Mouse (Mus musculus) limb, embryonic 15.5 days (tissue): Measurements from ENCODE around the gene Sema5b. TPM values are rescaled to one million over a fixed set of nuclear protein-coding genes. Genes with fewer than 3 reads are reported as not detected.

ENCODE experiments used
- ATAC-seq: fragments of 200-750 bp; cut with Nextera tagmentation; 2 replicates; pipeline ENCODE4 v1.8.0; 2017; ENCODE audit warnings: low read depth, moderate TSS enrichment; ENCODE audit not compliant: insufficient number of reproducible peaks, low FRiP score, low TSS enrichment
- H3K27ac ChIP-seq: fragments of 300-500 bp; sonication (generic); 2 replicates; pipeline ENCODE4 v1.5.1; 2015; ENCODE audit warnings: moderate library complexity, mild to moderate bottlenecking, inconsistent platforms
- H3K27me3 ChIP-seq: fragments of 300-500 bp; sonication (generic); 2 replicates; pipeline ENCODE4 v1.6.1; 2015; ENCODE audit warnings: inconsistent platforms
- H3K36me3 ChIP-seq: fragments of 300-500 bp; sonication (generic); 2 replicates; pipeline ENCODE4 v1.6.1; 2015; ENCODE audit warnings: inconsistent platforms
- H3K4me1 ChIP-seq: fragments of 300-500 bp; sonication (generic); 2 replicates; pipeline ENCODE4 v1.6.1; 2015; ENCODE audit warnings: inconsistent platforms
- H3K4me2 ChIP-seq: fragments of 300-500 bp; sonication (generic); 2 replicates; pipeline ENCODE4 v1.6.1; 2015; ENCODE audit warnings: mild to moderate bottlenecking, inconsistent platforms
- H3K4me3 ChIP-seq: fragments of 300-500 bp; sonication (generic); 2 replicates; pipeline ENCODE4 v1.5.1; 2015; ENCODE audit warnings: mild to moderate bottlenecking, inconsistent platforms
- H3K9ac ChIP-seq: fragments of 300-500 bp; sonication (generic); 2 replicates; pipeline ENCODE4 v1.6.1; 2015; ENCODE audit warnings: inconsistent platforms
- H3K9me3 ChIP-seq: fragments of 300-500 bp; sonication (generic); 2 replicates; pipeline ENCODE4 v1.6.1; 2016; ENCODE audit warnings: inconsistent platforms
- WGBS: fragments of 180-500 bp; shearing (Covaris S2); methylation state at CpG from one replicate; pipeline ENCODE4 v1.1.7; 2015; 5-methylcytosine and 5-hydroxymethylcytosine counted together
- polyA plus RNA-seq: library from polyadenylated mRNA; unstranded; fragments of >200 nt; fragmentation: Nextera tagmentation; extraction: Ambion mirVana; gene quantifications from 2 replicates; pipeline ENCODE4 v1.2.1, GENCODE M21; 2015

Sema5b gene
- polyA plus RNA-seq, 1 experiment from 2014 or later = 5.0 TPM

DNA sequence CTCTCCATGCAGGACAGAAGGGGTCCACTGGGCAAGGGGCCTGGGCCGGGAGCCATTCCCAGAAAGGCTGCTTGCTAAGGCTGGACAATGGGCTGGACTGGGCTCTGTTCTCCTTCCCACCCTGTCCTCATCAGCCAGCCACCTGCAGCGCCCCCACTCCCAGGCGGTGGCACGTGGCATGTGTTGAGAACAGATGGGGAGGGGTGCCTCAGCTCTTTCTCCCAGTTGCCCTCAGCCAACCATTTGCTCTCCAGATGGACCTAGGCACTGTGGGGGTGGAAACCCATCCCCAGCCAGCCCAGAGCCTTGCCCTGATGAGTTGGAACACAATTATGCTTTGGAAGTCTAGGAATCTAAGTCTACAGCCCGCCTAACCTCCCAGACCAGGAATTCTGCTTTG lies 59.3 kb downstream of the Sema5b start:
- H3K4me2 ChIP-seq = no peak overlapping the region
- no peaks in the 10 kb centered on the region for H3K36me3 ChIP-seq
- H3K4me1 ChIP-seq = peaks cover 37% of the 10 kb centered on the region
- no peak overlapping the region for H3K4me3 ChIP-seq
- no peak overlapping the region for H3K9ac ChIP-seq
- WGBS = 55% methylated on average over 5 of the region's 5 CpGs
- H3K27ac ChIP-seq = no peak overlapping the region
- H3K27me3 ChIP-seq = 0 out of 2 replicates have a peak, but pooled peaks cover 4% of the 10 kb centered on the region
- no peak for ATAC-seq
- H3K9me3 ChIP-seq = no peaks in the 10 kb centered on the region

DNA sequence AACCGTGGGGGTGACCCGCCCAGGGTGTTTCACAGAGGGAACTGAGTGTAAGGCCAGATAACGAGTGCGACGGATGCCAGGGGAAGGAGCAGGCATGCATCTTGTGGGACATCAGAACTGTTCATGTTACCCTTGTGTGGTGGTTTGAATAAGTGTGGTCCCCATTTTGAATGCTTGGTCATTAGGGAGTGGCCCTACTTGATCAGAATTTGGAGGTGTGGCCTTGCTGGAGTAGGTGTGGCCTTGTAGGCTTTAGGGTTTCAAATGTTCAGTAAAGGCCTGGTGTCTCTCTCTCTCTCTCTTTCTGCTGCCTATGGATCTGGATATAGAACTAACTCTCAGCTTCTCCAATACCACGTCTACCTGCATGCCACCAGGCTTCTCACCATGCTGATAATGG lies 60.5 kb downstream of the Sema5b start:
- H3K9ac ChIP-seq = no peak overlapping the region
- no peak for ATAC-seq
- no peak overlapping the region for H3K4me3 ChIP-seq
- peaks cover 30% of the 10 kb centered on the region for H3K4me1 ChIP-seq
- H3K27ac ChIP-seq = no peak overlapping the region
- H3K27me3 ChIP-seq = 0 out of 2 replicates have a peak, but pooled peaks cover 4% of the 10 kb centered on the region
- no peaks in the 10 kb centered on the region for H3K36me3 ChIP-seq
- WGBS = 90% methylated on average over 6 of the region's 6 CpGs
- H3K4me2 ChIP-seq = no peak overlapping the region
- H3K9me3 ChIP-seq = no peaks in the 10 kb centered on the region

DNA sequence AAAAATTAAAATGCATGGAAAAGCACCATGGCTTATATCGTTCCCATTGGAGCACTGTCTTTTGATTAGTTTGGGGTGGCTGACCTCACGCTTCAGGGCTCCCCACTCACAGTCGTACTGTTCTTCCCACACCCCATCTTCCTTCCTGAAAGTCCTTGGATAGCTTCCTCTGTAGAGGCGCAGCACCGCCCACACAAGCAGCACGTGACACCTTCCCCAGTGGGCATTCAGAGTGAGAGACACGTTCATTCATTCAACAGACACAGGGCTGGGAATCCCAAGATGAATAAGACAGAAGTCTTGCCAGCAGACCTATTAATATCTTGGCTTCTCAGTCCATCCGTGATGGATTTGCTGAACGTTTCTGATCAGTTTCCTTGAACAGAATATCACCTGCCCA lies 61.6 kb downstream of the Sema5b start:
- H3K9me3 ChIP-seq = no peaks in the 10 kb centered on the region
- H3K4me1 ChIP-seq = peaks cover 20% of the 10 kb centered on the region
- H3K9ac ChIP-seq = no peak overlapping the region
- H3K36me3 ChIP-seq = no peaks in the 10 kb centered on the region
- 74% methylated on average over 9 of the region's 9 CpGs for WGBS
- no peak overlapping the region for H3K27ac ChIP-seq
- 0 out of 2 replicates have a peak, but pooled peaks cover 4% of the 10 kb centered on the region for H3K27me3 ChIP-seq
- no peak for ATAC-seq
- H3K4me2 ChIP-seq = no peak overlapping the region
- no peak overlapping the region for H3K4me3 ChIP-seq

DNA sequence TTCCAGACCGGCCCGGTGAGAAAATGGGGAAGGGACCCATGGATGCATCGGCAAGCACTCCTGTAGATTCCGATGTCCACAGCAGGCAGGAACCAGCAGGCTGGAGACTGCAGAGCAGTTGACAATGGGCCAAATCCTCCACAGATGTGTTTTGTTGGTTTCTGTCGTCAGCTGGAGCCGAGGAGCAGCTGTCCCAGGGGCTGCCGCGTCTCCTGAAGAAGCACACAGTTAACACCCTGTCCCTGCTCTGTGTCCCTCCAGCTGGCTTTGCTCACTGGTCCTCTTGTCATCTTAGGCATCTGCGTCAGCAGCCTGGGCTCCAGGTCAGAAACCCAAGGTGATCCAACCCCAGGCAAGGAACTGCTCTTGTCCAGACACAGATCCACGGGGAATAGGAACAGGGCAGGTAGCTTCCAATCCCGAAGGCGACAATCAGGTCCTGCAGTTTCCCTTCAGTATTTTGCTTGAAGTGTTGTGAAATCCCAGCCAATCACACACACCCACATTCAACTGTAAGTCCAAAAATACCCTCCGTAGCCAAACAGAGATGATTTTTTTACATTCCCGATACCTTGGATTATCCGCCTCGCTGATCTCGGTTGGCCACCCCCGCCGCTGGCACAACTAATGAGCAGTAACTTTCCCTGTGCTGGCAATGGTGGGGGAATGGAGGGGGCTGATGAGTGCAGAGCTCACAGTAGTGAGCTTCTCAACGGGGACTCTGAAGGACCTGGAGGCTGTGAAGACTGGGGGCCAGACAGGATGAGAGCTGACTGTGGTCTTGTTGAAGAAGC lies 63.0 kb downstream of the Sema5b start:
- H3K9me3 ChIP-seq = no peaks in the 10 kb centered on the region
- no peak overlapping the region for H3K4me3 ChIP-seq
- WGBS = 52% methylated on average over 20 of the region's 20 CpGs
- H3K36me3 ChIP-seq = no peaks in the 10 kb centered on the region
- peaks cover 16% of the 10 kb centered on the region for H3K4me1 ChIP-seq
- no peak overlapping the region for H3K27ac ChIP-seq
- ATAC-seq = no peak
- no peak overlapping the region for H3K4me2 ChIP-seq
- H3K27me3 ChIP-seq = 0 out of 2 replicates have a peak, but pooled peaks cover 4% of the 10 kb centered on the region
- no peak overlapping the region for H3K9ac ChIP-seq

DNA sequence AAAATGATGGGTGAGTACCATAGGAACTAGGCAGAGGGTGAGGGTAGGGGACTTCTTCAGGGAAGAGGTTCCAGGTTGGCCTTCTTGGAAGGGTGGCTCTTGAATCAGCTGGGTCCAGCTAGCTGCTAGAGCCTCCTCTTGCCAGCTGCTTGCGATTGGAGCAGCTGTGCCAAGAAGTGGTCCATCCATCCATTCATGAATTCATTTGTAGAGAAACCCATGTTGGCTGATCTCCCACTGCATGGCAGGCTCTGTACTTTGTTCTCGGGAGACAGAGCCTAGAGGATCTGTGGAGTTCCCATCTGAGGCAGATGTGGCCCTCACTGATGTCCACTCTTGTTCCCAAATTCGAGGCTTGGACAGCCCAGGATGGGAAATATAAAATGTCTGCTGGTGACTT lies 66.3 kb downstream of the Sema5b start:
- Histone ChIP-seq H3K9me3 (no peaks in the 10 kb centered on the region), H3K4me2 (no peak overlapping the region), H3K4me1 (peaks cover 8% of the 10 kb centered on the region), H3K27ac (no peak overlapping the region), H3K9ac (no peak overlapping the region), H3K4me3 (no peak overlapping the region), H3K27me3 (0 out of 2 replicates have a peak, but pooled peaks cover under 1% of the 10 kb centered on the region), H3K36me3 (no peaks in the 10 kb centered on the region)
- 84% methylated on average over 3 of the region's 3 CpGs for WGBS
- ATAC-seq = no peak

DNA sequence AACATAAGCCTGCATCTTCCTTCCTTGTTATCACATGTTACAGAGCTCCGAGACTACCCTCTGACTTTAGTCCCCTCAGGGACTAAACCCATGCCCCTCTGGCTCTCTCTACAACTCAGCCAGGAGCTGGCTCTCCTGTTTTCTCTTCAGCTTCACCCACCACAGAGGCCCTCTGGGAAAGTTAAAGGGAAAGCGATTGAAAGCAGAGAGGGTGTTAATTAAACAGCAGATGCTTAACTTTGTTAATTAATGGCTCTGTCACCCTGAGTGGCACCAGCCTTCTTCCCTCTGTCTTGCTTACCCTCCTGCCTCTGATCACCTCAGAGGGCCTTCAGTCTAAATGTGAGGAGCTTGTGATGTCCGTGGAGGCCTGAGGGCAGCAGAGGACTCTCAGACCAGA lies 67.3 kb downstream of the Sema5b start:
- H3K4me3 ChIP-seq = no peak overlapping the region
- no peak overlapping the region for H3K27ac ChIP-seq
- ATAC-seq = no peak
- no peaks in the 10 kb centered on the region for H3K36me3 ChIP-seq
- no peaks in the 10 kb centered on the region for H3K9me3 ChIP-seq
- 29% methylated on average over 3 of the region's 3 CpGs for whole genome bisulfite sequencing
- H3K4me2 ChIP-seq = no peak overlapping the region
- no peak overlapping the region for H3K9ac ChIP-seq
- H3K4me1 ChIP-seq = peaks cover 8% of the 10 kb centered on the region
- no peaks in the 10 kb centered on the region for H3K27me3 ChIP-seq

DNA sequence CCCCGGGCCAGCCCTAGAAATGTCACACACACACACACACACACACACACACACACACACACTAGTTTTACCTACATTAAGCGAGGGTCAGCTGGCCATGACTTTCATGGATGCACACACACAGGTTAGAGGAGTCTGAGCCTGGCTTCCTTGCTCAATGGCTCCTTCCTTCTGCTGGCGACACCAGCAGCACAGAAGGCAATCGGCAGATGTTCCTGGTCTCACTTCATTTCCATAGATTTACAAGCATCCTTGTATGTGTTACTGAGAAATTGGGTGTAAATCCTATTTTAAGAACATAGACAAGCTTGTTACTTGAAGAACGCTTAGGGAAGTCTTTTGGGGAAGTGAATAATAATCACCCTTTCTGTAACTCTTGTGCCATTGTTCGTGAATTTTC lies 68.6 kb downstream of the Sema5b start:
- Histone ChIP-seq H3K27me3 (no peaks in the 10 kb centered on the region), H3K9ac (no peak overlapping the region), H3K4me3 (no peak overlapping the region), H3K4me1 (peaks cover 12% of the 10 kb centered on the region), H3K27ac (no peak overlapping the region), H3K4me2 (no peak overlapping the region), H3K9me3 (no peaks in the 10 kb centered on the region), H3K36me3 (no peaks in the 10 kb centered on the region)
- 75% methylated on average over 6 of the region's 6 CpGs for WGBS
- no peak for ATAC-seq

DNA sequence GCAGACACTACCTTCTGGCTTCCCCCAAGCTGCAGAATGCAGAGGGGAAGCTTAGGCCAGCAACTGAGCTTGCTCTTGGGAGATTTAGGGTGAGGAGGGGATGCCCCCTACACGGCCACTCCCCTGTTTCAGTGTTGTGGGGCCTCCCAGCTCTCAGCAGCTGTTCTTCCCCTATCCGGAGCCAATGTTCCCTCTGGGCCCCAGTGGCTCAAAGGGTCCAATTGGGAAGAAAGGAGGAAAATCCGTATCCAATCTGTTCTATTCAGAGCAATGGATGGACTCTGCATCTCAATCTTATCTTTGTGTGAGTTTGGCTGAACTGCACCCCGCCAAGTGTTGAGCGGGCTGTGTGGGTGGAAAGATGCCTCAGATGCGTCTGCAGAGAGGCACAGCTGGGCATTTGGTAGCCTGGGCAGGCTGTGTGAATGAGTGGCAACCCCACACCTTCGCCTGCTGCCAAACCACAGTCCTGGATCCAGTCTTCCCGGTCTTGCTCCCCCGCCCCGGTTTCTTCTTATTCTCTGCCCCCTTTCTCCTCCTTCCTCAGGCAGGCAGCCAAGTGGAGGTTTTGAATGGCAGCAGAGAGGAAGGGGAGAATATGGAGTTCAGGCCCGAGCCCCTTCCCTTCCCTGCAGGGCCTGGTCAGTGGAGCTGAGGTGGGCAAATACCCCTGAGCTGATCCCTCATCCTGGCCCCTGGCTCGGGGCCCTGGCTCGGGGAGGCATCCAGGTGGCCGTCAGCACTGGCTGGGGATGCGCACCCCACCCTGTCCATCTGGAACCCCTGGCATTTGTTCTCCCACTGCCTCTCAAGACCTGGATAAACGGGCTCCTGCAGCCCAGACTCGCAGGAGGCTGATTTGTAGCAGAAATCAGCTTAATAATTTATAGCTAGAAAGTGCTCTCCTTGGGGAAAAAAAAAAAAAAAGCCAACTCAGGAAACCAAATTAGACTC lies 73.2 kb downstream of the Sema5b start:
- H3K9ac ChIP-seq = no peak overlapping the region
- ATAC-seq = no peak

DNA sequence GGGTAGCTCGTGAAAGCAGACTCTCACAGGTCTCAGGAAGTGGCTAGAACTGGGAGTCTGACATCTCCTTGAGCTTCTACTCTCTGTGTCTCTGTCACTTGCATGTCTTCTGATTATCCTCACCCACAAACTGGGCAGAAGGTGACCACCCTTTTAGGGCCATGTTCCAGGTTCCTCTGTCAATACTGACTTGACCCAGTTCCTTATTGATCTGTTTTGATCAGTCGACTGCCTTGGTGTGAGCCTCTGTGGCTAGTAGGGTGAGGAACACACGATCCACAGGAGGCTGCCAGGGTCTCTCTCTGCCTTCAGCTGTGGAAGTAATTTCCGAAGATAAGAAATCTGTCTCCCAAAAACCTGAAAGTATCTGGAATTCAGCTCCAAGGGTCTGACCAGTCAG lies 76.8 kb downstream of the Sema5b start:
- H3K9me3 ChIP-seq = no peaks in the 10 kb centered on the region
- no peak overlapping the region for H3K27ac ChIP-seq
- no peak for ATAC-seq
- no peaks in the 10 kb centered on the region for H3K36me3 ChIP-seq
- H3K9ac ChIP-seq = no peak overlapping the region
- no peak overlapping the region for H3K4me3 ChIP-seq
- WGBS = 75% methylated on average over 4 of the region's 4 CpGs
- H3K27me3 ChIP-seq = no peaks in the 10 kb centered on the region
- H3K4me1 ChIP-seq = peaks cover 18% of the 10 kb centered on the region
- no peak overlapping the region for H3K4me2 ChIP-seq

More for the DNA sequence above, 73.2 kb downstream of the Sema5b start:
- H3K4me2 ChIP-seq = peak overlapping the region; percentile 28
- H3K27me3 ChIP-seq = no peaks in the 10 kb centered on the region
- peak overlapping the region; percentile 54; the same call in 1 of the 2 replicates for H3K27ac ChIP-seq
- H3K4me1 ChIP-seq = peaks cover 18% of the 10 kb centered on the region
- 30% methylated on average over 17 of the region's 17 CpGs for WGBS
- H3K4me3 ChIP-seq = no peak overlapping the region
- H3K9me3 ChIP-seq = no peaks in the 10 kb centered on the region
- H3K36me3 ChIP-seq = no peaks in the 10 kb centered on the region

DNA sequence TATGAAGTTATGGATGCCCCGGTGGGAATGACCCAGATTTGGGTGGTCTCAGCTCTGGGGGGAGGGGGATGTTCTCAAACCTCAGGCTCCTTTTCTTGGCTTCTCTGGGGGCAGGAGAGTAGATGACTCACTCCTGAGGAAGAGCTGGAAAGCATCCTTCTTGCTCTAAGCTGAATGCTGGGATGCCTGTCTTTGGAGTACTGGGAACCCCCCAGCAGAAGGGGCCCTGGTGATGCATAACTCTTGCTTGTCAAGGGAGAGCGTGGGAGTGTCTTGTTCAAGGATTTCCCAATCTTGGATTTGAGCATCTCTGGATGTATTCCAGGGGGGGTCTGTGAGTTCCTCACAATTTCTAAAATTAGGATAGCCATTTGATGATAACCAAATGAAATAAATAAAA lies 82.1 kb downstream of the Sema5b start:
- no peak for ATAC-seq
- H3K4me1 ChIP-seq = peaks cover 19% of the 10 kb centered on the region
- WGBS = 86% methylated on average over 2 of the region's 2 CpGs
- H3K9me3 ChIP-seq = no peaks in the 10 kb centered on the region
- no peak overlapping the region for H3K4me2 ChIP-seq
- H3K27me3 ChIP-seq = no peaks in the 10 kb centered on the region
- H3K36me3 ChIP-seq = no peaks in the 10 kb centered on the region
- H3K27ac ChIP-seq = no peak overlapping the region
- H3K9ac ChIP-seq = no peak overlapping the region
- no peak overlapping the region for H3K4me3 ChIP-seq

DNA sequence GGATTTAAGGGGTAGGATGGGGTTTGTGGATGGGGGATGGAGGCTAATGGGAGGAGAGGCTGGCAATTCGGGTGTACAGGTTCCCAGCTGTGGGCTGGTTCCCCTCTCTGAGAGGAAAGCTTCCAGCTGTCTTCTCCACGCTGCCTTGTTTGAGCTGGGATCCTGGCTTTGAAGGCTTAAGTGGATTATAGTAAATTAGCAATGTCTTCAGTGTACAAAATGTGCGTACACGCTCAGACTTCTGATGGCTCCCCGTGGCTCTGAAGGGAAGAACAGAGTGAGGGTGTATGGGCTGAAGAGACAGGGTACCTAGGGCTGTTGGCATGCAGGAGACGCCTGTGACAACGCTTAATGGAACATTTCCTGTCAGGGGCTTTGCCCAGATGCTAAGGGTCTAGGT lies 83.0 kb downstream of the Sema5b start:
- peaks cover 19% of the 10 kb centered on the region for H3K4me1 ChIP-seq
- no peaks in the 10 kb centered on the region; the same call in 1 of the 2 replicates for H3K27me3 ChIP-seq
- H3K4me2 ChIP-seq = no peak overlapping the region
- no peak overlapping the region for H3K27ac ChIP-seq
- ATAC-seq = no peak
- no peaks in the 10 kb centered on the region for H3K9me3 ChIP-seq
- WGBS = 57% methylated on average over 7 of the region's 7 CpGs
- H3K4me3 ChIP-seq = no peak overlapping the region
- H3K36me3 ChIP-seq = no peaks in the 10 kb centered on the region
- H3K9ac ChIP-seq = no peak overlapping the region

DNA sequence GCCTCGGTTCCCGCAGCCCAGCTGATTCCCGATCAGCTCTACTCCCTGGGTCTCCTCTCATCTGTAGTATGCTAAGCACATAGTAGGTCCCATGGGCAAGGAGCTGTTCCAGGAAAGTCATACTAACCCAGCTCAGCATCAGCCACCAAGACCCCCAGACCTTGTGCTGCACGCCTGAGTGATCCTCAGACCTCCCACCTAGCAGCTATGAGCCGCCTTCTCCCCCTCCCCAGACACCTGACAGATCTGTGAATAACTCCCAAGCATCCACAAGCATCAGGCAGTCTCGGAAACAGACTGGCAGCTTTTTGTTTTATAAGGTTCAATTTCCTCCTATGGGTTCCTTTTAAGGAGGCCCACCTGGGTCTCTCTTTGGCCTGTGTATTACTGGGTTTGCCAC lies 83.9 kb downstream of the Sema5b start:
- Histone ChIP-seq H3K36me3 (no peaks in the 10 kb centered on the region), H3K4me1 (peaks cover 19% of the 10 kb centered on the region), H3K27ac (no peak overlapping the region), H3K9ac (no peak overlapping the region), H3K27me3 (no peaks in the 10 kb centered on the region; the same call in 1 of the 2 replicates), H3K4me3 (no peak overlapping the region), H3K4me2 (no peak overlapping the region), H3K9me3 (no peaks in the 10 kb centered on the region)
- WGBS = 47% methylated on average over 6 of the region's 6 CpGs
- ATAC-seq = no peak
